Mouse (Mus musculus): Measurements from ENCODE around the gene Rhov. TPM values are rescaled to one million over a fixed set of nuclear protein-coding genes. Genes with fewer than 3 reads are reported as not detected.

The Rhov gene
- polyA plus RNA-seq, 2 experiments, result 6.8 to 15.1 TPM

GRCm38 (mm10) chr2:119229775-119230704 lies 41.0 kb downstream of the Rhov start, which contains the start of gene Ppp1r14d:
Gene Ppp1r14d (minus strand): TSS chr2:119229906.
- no peaks in the 10 kb centered on the region for H3K9me3 ChIP-seq (ENCODE audit: control insufficient read depth, low read length)
- H3K4me1 ChIP-seq (ENCODE audit: control insufficient read depth, insufficient read depth, low read length), result no peaks in the 10 kb centered on the region
- H3K9ac ChIP-seq (ENCODE audit: low read depth, low read length, severe bottlenecking), result no peak within 1 kb of the TSS
- DNase-seq (ENCODE audit: low spot score), result no peak
- H3K4me2 ChIP-seq (replicated peaks; ENCODE audit: low read depth, low read length, severe bottlenecking), result no peak within 1 kb of the TSS
- H3K4me3 ChIP-seq (replicated peaks; ENCODE audit: low read length), result no peak within 1 kb of the TSS
- no peaks in the 10 kb centered on the region for H3K36me3 ChIP-seq (ENCODE audit: control insufficient read depth, insufficient read depth, low read length)
- ATAC-seq (ENCODE audit: low FRiP score, low read depth), result no peak
- TF ChIP-seq POLR2A (IDR thresholded peaks at IDR 0.05; ENCODE audit: borderline replicate concordance, extremely low read depth, insufficient read depth, insufficient read length), result no peak
- H3K27me3 ChIP-seq (ENCODE audit: control insufficient read depth, insufficient read depth, low read length), result no peaks in the 10 kb centered on the region
- WGBS, result 74% methylated on average over 6 of the region's 6 CpGs
- no peak within 1 kb of the TSS for H3K27ac ChIP-seq (replicated peaks; ENCODE audit: low read depth, low read length)

Other genes with a start within 250 kb of the Rhov start
- gene Ccdc32, start 241.9 kb downstream of the Rhov start, polyA plus RNA-seq (2012; rRNA removed), result 13.5 and 14.6 TPM in 2 replicates
- 21.5 and 23.5 TPM in 2 replicates for gene Ccdc32, start 241.9 kb downstream of the Rhov start, polyA plus RNA-seq (2014; fragmentation: Nextera tagmentation; extraction: Ambion mirVana)
- gene Rpusd2, start 236.5 kb downstream of the Rhov start, polyA plus RNA-seq (2012; rRNA removed), result 6.0 and 6.2 TPM in 2 replicates
- 3.6 and 3.8 TPM in 2 replicates for gene Rpusd2, start 236.5 kb downstream of the Rhov start, polyA plus RNA-seq (2014; fragmentation: Nextera tagmentation; extraction: Ambion mirVana)
- 3.6 and 5.5 TPM in 2 replicates for gene Knl1, start 224.2 kb downstream of the Rhov start, polyA plus RNA-seq (2012; rRNA removed)
- 34.5 and 37.1 TPM in 2 replicates for gene Knl1, start 224.2 kb downstream of the Rhov start, polyA plus RNA-seq (2014; fragmentation: Nextera tagmentation; extraction: Ambion mirVana)
- gene Rad51, start 158.5 kb downstream of the Rhov start, polyA plus RNA-seq (2012; rRNA removed), result 37.6 and 38.6 TPM in 2 replicates
- 41.5 and 44.7 TPM in 2 replicates for gene Rad51, start 158.5 kb downstream of the Rhov start, polyA plus RNA-seq (2014; fragmentation: Nextera tagmentation; extraction: Ambion mirVana)
- gene Rmdn3, start 114.2 kb downstream of the Rhov start, polyA plus RNA-seq (2012; rRNA removed), result 25.4 and 27.4 TPM in 2 replicates
- 38.9 and 40.7 TPM in 2 replicates for gene Rmdn3, start 114.2 kb downstream of the Rhov start, polyA plus RNA-seq (2014; fragmentation: Nextera tagmentation; extraction: Ambion mirVana)
- 5.6 and 6.2 TPM in 2 replicates for gene Gchfr, start 103.5 kb downstream of the Rhov start, polyA plus RNA-seq (2012; rRNA removed)
- 14.8 and 20.9 TPM in 2 replicates for gene Gchfr, start 103.5 kb downstream of the Rhov start, polyA plus RNA-seq (2014; fragmentation: Nextera tagmentation; extraction: Ambion mirVana)
- gene Gm14137, start 96.8 kb downstream of the Rhov start, polyA plus RNA-seq (2012; rRNA removed), result 0.05 and 0.15 TPM in 2 replicates
- gene Gm14137, start 96.8 kb downstream of the Rhov start, polyA plus RNA-seq (2014; fragmentation: Nextera tagmentation; extraction: Ambion mirVana), result 0.57 and 0.69 TPM in 2 replicates
- 88.0 and 97.9 TPM in 2 replicates for gene Zfyve19, start 62.7 kb downstream of the Rhov start, polyA plus RNA-seq (2012; rRNA removed)
- 46.3 and 52.1 TPM in 2 replicates for gene Zfyve19, start 62.7 kb downstream of the Rhov start, polyA plus RNA-seq (2014; fragmentation: Nextera tagmentation; extraction: Ambion mirVana)
- 18.1 and 33.1 TPM in 2 replicates for gene Dnajc17, start 62.5 kb downstream of the Rhov start, polyA plus RNA-seq (2012; rRNA removed)
- 18.0 and 20.5 TPM in 2 replicates for gene Dnajc17, start 62.5 kb downstream of the Rhov start, polyA plus RNA-seq (2014; fragmentation: Nextera tagmentation; extraction: Ambion mirVana)
- not detected in 2 replicates for gene Ppp1r14d, start 41.4 kb downstream of the Rhov start, polyA plus RNA-seq (2012; rRNA removed)
- not detected in 2 replicates for gene Ppp1r14d, start 41.4 kb downstream of the Rhov start, polyA plus RNA-seq (2014; fragmentation: Nextera tagmentation; extraction: Ambion mirVana)
- gene Spint1, start 33.9 kb downstream of the Rhov start, polyA plus RNA-seq (2012; rRNA removed), result 9.2 and 11.6 TPM in 2 replicates
- gene Spint1, start 33.9 kb downstream of the Rhov start, polyA plus RNA-seq (2014; fragmentation: Nextera tagmentation; extraction: Ambion mirVana), result 18.2 and 19.5 TPM in 2 replicates
- 17.0 and 19.2 TPM in 2 replicates for gene Vps18, start 17.5 kb upstream of the Rhov start, polyA plus RNA-seq (2012; rRNA removed)
- 14.8 and 16.6 TPM in 2 replicates for gene Vps18, start 17.5 kb upstream of the Rhov start, polyA plus RNA-seq (2014; fragmentation: Nextera tagmentation; extraction: Ambion mirVana)
- gene Dll4, start 54.5 kb upstream of the Rhov start, polyA plus RNA-seq (2012; rRNA removed), result 8.7 and 9.0 TPM in 2 replicates
- gene Dll4, start 54.5 kb upstream of the Rhov start, polyA plus RNA-seq (2014; fragmentation: Nextera tagmentation; extraction: Ambion mirVana), result 5.1 and 6.2 TPM in 2 replicates
- 0.79 and 0.94 TPM in 2 replicates for gene Chac1, start 80.0 kb upstream of the Rhov start, polyA plus RNA-seq (2012; rRNA removed)
- 0.48 and 0.68 TPM in 2 replicates for gene Chac1, start 80.0 kb upstream of the Rhov start, polyA plus RNA-seq (2014; fragmentation: Nextera tagmentation; extraction: Ambion mirVana)
- 15.7 and 16.4 TPM in 2 replicates for gene Ino80, start 206.4 kb upstream of the Rhov start, polyA plus RNA-seq (2012; rRNA removed)
- gene Ino80, start 206.4 kb upstream of the Rhov start, polyA plus RNA-seq (2014; fragmentation: Nextera tagmentation; extraction: Ambion mirVana), result 6.3 TPM in 2 replicates